Mouse (Mus musculus) cerebellum, postnatal 25 days (tissue): ENCODE results near the gene Ppm1n.

ENCODE experiments used
- DNase-seq, 2 experiments: peaks; one replicate each; pipeline ENCODE4 v3.0.0; 2021; ENCODE audit warnings: mixed read lengths in 2 of 2

The Ppm1n gene

GRCm38 (mm10) chr7:19306819-19307738 lies 27.2 kb upstream of the Ppm1n start:
- peak in 1 of 2 experiments; percentile 28 for DNase-seq

GRCm38 (mm10) chr7:19305796-19306765 lies 26.2 kb upstream of the Ppm1n start:
- no peak for DNase-seq

- no peak for DNase-seq
These were observed 25.5 kb upstream of the Ppm1n start for GRCm38 (mm10) chr7:19305413-19305735.

GRCm38 (mm10) chr7:19304501-19305412 lies 24.9 kb upstream of the Ppm1n start:
- DNase-seq = peak in 1 of 2 experiments; percentile 20

- peak; percentile 88 to 93 for DNase-seq
These were observed 23.9 kb upstream of the Ppm1n start for GRCm38 (mm10) chr7:19303770-19304169.

- DNase-seq = no peak
These were observed 23.1 kb upstream of the Ppm1n start for GRCm38 (mm10) chr7:19303046-19303305.

GRCm38 (mm10) chr7:19302264-19303045 lies 22.6 kb upstream of the Ppm1n start:
- peak in 1 of 2 experiments; percentile 23 for DNase-seq

- peak; percentile 27 to 43 for DNase-seq
These were observed 21.8 kb upstream of the Ppm1n start for GRCm38 (mm10) chr7:19301461-19302263.

- peak; percentile 86 to 93 for DNase-seq
These were observed 20.9 kb upstream of the Ppm1n start for GRCm38 (mm10) chr7:19300501-19301421.

- peak; percentile 61 to 78 for DNase-seq
These were observed 19.3 kb upstream of the Ppm1n start for GRCm38 (mm10) chr7:19299194-19299593.

GRCm38 (mm10) chr7:19297794-19298193 lies 17.9 kb upstream of the Ppm1n start:
- no peak for DNase-seq

GRCm38 (mm10) chr7:19297034-19297433 lies 17.2 kb upstream of the Ppm1n start:
- peak in 1 of 2 experiments; percentile 38 for DNase-seq

- DNase-seq = peak; percentile 99 to 100
These were observed 15.8 kb upstream of the Ppm1n start for GRCm38 (mm10) chr7:19295503-19296185.

- peak in 1 of 2 experiments; percentile 50 for DNase-seq
These were observed 11.2 kb upstream of the Ppm1n start for GRCm38 (mm10) chr7:19290969-19291596.

GRCm38 (mm10) chr7:19284763-19285162 lies 4.9 kb upstream of the Ppm1n start:
- peak; percentile 65 to 85 for DNase-seq

- no peak for DNase-seq
These were observed 3.5 kb upstream of the Ppm1n start for GRCm38 (mm10) chr7:19283406-19283804.

GRCm38 (mm10) chr7:19282791-19283405 lies 3.0 kb upstream of the Ppm1n start:
- DNase-seq = peak; percentile 67 to 76

GRCm38 (mm10) chr7:19282385-19282784 lies 2.5 kb upstream of the Ppm1n start, which contains the start of gene Rtn2:
Gene Rtn2 (plus strand): TSS chr7:19282624.
- DNase-seq = peak; percentile 91 to 96
